Mouse (Mus musculus): ENCODE measurements around the gene Gm14632. TPM values are rescaled to one million over a fixed set of nuclear protein-coding genes. Genes with fewer than 3 reads are reported as not detected.

Gene Gm14632
- polyA plus RNA-seq (2015; fragmentation: Nextera tagmentation; extraction: Ambion mirVana), result not detected in 2 replicates

DNA sequence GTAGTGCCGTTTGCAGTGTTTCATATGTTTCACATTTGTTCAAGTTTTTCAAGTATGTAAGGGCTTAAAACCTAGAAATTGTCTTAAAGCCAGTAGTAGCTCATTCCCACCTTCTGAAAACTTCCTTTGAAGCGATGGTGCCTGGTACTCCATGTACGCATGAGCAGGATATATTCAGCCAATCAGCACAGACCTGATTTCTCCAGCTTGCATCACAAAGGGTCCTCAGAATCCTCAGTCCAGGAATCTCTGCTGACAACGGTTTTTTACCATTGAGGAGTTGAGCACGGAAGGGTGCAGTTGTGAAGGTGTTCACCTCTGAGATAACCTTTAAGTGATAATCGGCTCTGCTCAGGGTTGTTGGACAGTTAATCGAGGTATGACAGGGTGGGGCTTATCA, at the start of gene Gm14632:
Gene Gm14632 (plus strand): TSS at position 301 of the 400 bp plus-strand sequence.

Measured in adrenal gland, postnatal 0 days (tissue).